Mouse (Mus musculus) lung, postnatal 0 days (tissue): ENCODE results near the gene Skap1.

Experiments
- CTCF ChIP-seq: IDR thresholded peaks from 2 replicates; pipeline ENCODE4 v1.5.1; 2016; ENCODE audit warnings: antibody characterized with exemption, mild to moderate bottlenecking
- EP300 ChIP-seq: IDR thresholded peaks from 2 replicates; pipeline ENCODE4 v1.6.1; 2016; ENCODE audit warnings: antibody characterized with exemption, mild to moderate bottlenecking, control low read depth

DNA sequence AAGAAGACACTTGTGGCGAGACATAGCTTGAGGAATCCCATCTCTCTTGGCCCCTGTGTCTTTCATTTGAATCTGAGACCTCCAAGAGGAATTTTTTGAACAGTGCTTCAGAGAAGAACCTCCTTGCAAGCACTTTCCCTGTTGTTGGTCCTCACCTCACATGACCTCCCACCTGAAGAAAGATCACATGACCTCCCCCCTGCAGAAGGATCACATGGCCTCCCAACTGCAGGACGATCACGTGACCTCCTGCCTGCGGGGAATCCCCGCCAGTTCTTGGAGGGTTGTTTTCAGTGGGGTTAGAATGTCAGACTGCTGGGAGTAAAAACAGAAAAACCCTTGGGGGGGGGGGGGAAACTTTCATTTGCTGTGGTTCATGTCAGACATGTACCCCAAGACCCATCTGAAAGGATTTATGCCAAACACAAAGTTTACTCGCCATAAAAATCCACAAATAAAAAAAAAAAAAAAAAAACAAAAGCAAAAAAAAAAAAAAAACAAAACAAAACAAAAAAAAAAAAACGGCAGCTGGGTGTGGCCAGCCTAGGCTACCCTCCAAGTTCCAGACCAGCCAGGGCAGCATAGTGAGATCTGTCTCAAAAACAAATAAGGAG is 232.6 kb downstream of the Skap1 start:
- TF ChIP-seq CTCF (no peak), EP300 (no peak)
